Mouse (Mus musculus): ENCODE results near the gene Mtch2. TPM values are rescaled to one million over a fixed set of nuclear protein-coding genes. Genes with fewer than 3 reads are reported as not detected.

Mtch2 gene
- polyA plus RNA-seq (2012; ENCODE audit: low replicate concordance) = 3.2 and 9.3 TPM in 2 replicates

DNA sequence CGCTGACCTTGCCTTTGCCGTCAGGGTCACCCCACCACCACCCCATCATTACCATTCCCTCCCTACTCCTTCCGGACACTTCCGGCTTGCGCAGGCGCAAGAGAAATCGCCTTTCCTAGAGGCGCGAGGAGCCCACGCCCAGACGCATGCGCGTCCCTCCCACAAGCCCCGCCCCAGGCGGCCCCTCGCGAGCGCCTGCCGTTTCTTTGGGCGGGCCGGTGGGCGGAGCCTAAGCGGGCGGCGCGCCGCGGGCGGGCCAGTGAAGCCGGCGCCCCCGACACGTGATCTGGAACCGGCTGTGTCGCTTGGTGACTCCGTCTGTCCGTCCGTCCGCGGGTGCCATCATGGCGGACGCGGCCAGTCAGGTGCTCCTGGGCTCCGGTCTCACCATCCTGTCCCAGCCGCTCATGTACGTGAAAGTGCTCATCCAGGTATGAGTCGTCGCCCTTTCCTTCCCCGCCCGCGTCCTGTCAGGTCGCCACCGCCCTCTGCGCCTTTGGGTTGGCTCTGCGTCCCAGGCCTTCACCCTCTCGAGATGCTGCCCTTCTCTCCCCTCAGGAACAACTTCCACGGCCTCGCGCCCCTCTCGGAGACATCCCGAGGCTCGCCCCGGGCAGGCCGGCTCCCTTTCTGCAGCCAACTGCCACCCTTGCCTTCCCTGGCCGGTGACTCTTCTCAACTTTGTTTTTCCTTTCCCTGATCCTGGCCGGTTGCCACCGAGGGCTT lies at the start of gene Mtch2:
Gene Mtch2 (plus strand): TSS at position 201 of the 726 bp plus-strand sequence.

DNA sequence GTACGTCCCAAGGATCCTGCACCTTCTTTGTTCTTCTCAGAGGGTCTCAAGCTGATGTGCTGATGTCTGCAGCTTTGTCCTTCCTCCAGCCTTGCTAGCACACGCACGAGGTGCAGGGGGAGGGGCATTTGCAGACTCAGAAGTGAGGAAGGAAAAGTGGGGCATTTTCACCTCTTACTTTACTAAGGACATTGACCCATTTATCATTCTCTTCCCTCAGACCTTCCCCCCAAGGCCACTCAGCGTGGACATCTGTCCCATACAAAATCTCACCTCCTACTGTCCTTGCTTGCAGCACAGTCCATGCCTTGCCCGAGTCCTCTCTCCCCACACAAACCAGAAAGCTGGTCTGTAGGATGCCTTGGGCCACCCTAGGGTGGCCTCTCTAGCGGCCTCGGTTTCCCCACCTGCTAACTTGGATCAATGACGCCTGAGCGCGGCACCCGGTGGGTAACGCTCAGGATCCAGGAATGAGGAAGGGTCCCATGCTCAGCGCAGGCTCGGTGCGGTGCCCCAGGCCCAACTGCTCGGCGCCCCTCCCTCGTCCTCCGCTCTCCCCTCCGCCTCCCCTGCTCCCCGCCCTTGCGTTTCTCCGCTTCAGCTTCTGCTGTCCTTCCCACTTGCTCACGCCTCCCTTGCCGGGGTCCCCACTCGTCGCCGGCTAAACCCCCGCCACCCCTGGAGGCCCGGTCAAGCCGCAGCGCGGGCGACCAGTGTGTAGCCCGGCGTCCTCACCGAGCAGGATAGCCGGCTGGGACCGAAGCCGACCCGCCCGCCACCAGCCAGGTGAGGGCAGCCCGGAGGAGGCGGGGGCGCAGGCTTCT lies 38.5 kb downstream of the Mtch2 start, which contains the start of gene C1qtnf4:
Gene C1qtnf4 (plus strand): TSS at position 643 of the 824 bp plus-strand sequence.

DNA sequence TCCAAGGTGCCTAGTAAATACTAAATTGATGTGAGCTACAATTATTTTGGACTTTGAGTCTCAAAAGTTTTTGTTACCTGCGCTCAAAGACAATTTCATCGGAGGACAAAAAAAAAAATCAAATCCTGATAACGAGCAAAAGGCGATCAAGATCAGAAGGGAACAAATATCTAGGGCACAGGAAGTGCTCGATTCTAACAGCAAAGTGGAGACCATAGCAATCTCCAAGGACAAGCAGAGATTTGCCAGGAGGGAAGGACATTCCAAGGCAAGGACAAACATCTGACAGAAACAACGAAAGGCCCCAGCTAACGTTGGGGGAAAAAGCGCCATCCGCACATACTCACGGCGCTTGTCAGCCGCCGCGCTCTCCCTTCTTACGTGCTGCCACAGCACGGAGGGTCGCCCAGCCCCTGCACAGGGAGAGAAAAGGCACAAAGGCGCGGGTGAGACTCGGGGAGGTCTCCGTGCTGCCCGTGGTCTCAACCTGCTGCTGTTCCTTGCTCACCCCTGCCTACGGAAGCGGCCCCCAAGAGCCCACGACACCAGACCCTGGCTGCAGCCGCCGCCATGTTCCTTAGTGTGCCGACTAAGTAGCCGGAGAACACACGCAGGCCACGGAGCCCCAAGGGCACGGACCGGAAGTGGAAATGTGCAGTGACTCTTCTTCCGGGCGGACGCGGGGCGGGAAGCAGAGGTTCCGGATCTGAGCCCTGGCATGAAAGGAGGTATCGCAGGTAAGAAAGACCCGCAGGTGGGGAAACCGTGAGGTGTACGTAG lies 57.3 kb downstream of the Mtch2 start, which contains the start of the genes Kbtbd4 and Ndufs3:
Gene Kbtbd4 (plus strand): TSS at position 665 of the 780 bp plus-strand sequence.
Gene Ndufs3 (minus strand): TSS at position 752 of the 780 bp plus-strand sequence.

Other genes with a start within 250 kb of the Mtch2 start
- gene Nup160, start 169.9 kb upstream of the Mtch2 start, polyA plus RNA-seq (2012; ENCODE audit: low replicate concordance) = 3.3 and 6.8 TPM in 2 replicates
- 84.0 and 97.5 TPM in 2 replicates for gene Fnbp4, start 101.8 kb upstream of the Mtch2 start, polyA plus RNA-seq (2012; ENCODE audit: low replicate concordance)
- gene Agbl2, start 64.4 kb upstream of the Mtch2 start, polyA plus RNA-seq (2012; ENCODE audit: low replicate concordance) = not detected in 2 replicates
- gene C1qtnf4, start 38.7 kb downstream of the Mtch2 start, polyA plus RNA-seq (2012; ENCODE audit: low replicate concordance) = 3.0 and 5.9 TPM in 2 replicates
- 2.3 and 5.1 TPM in 2 replicates for gene Kbtbd4, start 57.6 kb downstream of the Mtch2 start, polyA plus RNA-seq (2012; ENCODE audit: low replicate concordance)
- gene Ndufs3, start 57.7 kb downstream of the Mtch2 start, polyA plus RNA-seq (2012; ENCODE audit: low replicate concordance) = 49.3 and 59.5 TPM in 2 replicates
- 48.4 and 67.4 TPM in 2 replicates for gene Celf1, start 93.2 kb downstream of the Mtch2 start, polyA plus RNA-seq (2012; ENCODE audit: low replicate concordance)
- 0.22 and 0.65 TPM in 2 replicates for gene Rapsn, start 188.5 kb downstream of the Mtch2 start, polyA plus RNA-seq (2012; ENCODE audit: low replicate concordance)
- 31.1 and 68.8 TPM in 2 replicates for gene Psmc3, start 206.9 kb downstream of the Mtch2 start, polyA plus RNA-seq (2012; ENCODE audit: low replicate concordance)
- gene Slc39a13, start 223.3 kb downstream of the Mtch2 start, polyA plus RNA-seq (2012; ENCODE audit: low replicate concordance) = 22.5 and 23.9 TPM in 2 replicates
- gene Spi1, start 235.2 kb downstream of the Mtch2 start, polyA plus RNA-seq (2012; ENCODE audit: low replicate concordance) = 190 and 386 TPM in 2 replicates